Mouse (Mus musculus) erythroblast, adult 5-6 weeks (primary cell): Measurements from ENCODE around the gene Cmc1. TPM values are rescaled to one million over a fixed set of nuclear protein-coding genes. Genes with fewer than 3 reads are reported as not detected.

Experiments used
- ATAC-seq: replicated peaks from 2 replicates; pipeline ENCODE4 v1.8.0; 2016; ENCODE audit warnings: moderate number of reproducible peaks, mild to moderate bottlenecking, moderate TSS enrichment, inconsistent platforms; ENCODE audit not compliant: poor library complexity, low FRiP score, severe bottlenecking
- total RNA-seq, 2 experiments: library from RNA; stranded (forward) in 1 of 2; stranded (reverse) in 1 of 2; fragments of 150-400 nt in 1 of 2; fragments of 200-764, 138-1000 nt in 1 of 2; gene quantifications; 2 replicates each; pipeline versions ENCODE4 v1.2.3 to v1.2.4; 2015 to 2017; ENCODE audit warnings: low replicate concordance in 2 of 2

Gene Cmc1
- 13.2 and 36.3 TPM in 2 replicates for total RNA-seq (2015; ENCODE audit: low replicate concordance)
- total RNA-seq (2017; ENCODE audit: low replicate concordance) = 3.3 and 11.7 TPM in 2 replicates

DNA sequence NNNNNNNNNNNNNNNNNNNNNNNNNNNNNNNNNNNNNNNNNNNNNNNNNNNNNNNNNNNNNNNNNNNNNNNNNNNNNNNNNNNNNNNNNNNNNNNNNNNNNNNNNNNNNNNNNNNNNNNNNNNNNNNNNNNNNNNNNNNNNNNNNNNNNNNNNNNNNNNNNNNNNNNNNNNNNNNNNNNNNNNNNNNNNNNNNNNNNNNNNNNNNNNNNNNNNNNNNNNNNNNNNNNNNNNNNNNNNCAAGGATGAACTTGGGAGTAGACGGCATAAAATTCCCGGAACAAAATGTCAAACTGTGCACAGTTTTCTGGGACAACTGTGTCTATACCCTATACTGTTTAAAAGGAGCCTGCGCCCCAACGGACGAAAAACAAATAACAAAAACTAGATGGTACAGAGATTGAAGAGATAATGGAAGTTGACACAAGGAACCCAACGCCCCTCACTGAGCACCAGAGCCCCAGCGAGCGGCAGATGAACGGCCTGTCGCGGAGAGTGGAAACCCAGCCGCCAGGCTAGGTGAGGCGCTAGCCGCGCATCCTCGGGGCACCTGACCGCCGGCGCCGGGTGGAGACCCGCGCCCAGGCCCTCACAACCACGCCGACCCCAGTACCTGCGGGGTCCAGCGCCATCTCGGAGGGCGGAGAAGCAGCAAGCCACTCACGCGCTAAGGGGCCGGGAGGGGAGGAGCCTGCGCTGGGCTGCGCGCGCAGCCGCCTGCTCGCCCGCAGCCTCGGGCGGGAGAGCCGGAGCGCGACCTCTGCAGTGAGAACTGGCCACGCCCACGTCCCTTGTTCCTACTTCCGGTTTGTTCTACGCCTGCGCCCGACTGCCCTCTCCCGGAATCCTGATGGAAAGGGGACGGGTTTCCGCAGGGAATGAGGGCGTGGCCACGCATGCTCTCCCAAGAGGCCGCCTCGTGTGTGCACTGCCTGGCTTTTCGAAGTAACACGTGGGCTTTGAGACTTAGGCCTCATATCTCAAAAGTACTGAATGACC, at the start of gene Cmc1:
Gene Cmc1, minus strand, starts transcription at position 771 of the 996 bp plus-strand sequence.
- ATAC-seq = peak; percentile 91

DNA sequence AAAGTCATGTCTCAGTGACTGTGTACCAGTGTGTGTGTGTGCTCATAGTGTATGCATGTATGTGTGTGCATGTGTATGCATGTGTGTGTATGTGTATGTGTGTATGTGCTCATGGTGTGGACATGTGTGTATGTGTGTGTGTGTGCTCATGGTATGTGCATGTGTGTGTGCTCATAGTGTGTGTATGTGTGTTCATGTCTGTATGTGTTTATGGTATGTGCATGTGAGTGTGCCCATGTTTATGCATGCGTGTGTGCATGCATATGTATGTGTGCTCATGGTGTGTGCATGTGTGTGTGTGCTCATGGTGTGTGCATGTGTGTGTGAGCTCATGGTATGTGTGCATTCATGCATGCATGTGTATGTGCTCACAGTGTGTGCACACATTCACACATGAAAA, 48.6 kb upstream of the Cmc1 start:
- ATAC-seq = no peak

DNA sequence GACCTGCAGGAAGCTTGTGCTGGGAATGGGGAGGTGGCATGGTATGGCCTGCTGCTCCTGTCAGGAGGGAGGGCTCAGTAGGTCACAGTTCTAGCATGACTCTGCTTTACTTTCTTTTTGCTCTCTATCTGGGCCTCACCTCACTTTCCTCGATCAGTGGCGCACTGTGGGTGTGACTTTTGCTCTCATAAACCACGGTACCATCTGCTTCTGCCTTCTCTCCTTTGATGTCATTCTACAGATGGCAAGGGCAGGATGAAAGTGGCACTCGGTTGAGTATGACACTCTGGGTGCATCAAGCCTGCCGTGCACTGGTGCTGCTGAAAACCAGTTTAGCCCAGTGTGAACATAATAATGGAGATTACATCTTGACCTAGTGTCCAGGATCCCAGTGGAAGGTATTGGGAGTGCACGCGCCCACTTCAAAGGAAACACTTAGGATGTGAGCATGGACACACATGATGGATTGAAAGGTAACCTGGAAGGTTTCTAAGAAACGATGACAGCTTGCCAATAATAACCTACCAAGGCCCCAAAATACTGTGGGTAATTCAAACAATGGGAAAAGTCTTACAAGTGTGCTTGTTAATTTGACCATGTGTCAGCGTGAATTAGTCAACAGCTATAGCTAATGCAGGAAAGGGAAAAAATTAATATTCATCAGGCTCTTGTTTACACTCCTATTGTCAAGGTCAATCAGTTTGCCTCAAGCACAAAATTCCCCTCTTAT, 46.8 kb upstream of the Cmc1 start:
- ATAC-seq = no peak

DNA sequence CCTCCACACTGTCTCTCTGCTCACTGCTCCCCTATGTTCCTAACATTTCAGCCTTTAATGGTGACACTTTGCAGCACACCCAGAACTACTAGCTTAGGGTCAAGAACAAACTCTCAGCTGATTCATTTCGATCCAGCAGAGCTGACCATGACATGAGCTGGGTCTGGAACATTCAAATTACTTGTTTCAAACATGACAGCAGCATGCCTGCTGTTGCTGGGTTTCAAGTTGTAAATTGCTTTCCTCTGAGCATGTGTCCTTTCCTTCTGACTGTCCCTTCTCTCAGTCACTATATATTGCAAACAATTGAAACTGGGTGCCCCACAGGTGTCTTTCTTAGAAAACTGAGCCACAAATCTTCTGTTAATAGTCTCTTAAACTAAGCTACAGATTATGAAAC, 43.3 kb upstream of the Cmc1 start:
- no peak for ATAC-seq

DNA sequence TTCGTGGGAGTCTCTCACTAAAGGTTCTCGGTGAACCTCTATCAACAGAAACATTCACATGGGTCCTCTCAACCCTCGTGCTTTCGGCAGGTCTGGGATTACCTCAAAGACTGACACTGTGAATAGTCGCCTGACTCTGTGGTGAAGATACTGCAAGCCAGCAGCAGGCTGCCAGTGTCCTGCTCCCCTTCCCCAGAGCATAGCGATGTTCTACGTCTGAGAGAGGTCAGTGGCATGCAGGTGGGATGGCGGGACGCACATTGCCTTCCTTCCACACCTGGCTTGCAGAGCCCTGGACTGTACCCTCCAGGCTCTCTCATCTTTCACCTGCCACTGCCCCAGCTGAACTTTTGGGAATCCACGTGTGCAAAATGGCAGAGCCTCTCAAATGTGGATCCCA, 41.3 kb upstream of the Cmc1 start:
- no peak for ATAC-seq

DNA sequence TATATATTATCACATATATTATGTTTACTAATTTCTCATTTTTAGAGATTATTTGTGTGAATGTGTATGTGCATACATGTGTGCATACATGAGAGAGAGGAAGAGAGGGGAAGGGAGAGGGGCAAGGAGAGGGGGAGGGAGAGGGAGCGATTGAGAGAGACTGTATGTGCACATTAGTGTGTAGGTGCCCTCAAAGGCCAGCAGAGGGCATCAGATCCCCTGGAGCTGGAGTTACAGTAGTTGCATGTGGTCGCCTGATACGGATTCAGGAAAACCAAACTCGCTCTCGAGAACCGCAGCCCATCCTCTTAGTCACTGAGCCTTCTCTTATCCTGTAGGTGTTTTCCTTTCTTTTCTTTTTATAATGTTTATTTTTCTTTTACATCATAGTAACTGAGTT, 38.4 kb upstream of the Cmc1 start:
- ATAC-seq = no peak

DNA sequence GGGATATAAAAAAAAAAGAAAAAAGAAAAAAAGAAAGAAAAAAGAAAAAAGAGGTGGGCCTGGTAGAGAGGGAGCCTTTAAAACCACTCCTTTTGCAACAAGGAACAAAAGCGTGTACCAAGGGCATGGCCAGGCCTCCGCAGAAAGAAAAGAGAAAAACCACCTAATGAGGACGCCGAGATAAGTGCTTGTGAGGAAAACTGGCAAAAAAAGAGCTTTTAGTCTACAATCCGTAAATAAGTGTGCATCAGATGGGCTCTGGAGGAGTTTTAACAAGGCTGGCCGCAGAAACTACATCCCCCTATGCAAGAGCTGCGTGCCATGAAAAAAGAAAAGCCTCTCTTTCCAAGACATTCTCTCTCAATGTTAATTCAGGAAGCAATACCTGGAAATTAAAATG, 37.4 kb upstream of the Cmc1 start:
- no peak for ATAC-seq

DNA sequence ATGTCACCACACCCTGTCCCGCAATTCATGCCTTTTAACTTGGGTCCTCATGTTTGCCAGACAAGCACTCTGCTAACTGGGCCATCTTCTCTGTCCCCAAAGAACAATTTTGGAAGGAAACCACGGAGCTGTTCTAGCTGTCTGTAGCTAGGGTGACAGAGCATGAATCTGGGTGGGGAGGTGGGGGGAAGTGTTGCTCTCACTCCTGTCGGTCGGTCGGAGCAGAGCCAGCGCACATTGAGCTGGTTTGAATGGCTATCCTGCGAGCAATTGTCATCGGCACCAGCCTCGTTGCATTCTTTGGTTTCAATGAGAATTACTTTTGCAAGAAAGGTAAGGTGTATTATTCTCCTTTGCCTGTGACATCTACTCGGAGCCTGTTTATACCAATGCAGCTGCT, 36.8 kb upstream of the Cmc1 start:
- no peak for ATAC-seq

DNA sequence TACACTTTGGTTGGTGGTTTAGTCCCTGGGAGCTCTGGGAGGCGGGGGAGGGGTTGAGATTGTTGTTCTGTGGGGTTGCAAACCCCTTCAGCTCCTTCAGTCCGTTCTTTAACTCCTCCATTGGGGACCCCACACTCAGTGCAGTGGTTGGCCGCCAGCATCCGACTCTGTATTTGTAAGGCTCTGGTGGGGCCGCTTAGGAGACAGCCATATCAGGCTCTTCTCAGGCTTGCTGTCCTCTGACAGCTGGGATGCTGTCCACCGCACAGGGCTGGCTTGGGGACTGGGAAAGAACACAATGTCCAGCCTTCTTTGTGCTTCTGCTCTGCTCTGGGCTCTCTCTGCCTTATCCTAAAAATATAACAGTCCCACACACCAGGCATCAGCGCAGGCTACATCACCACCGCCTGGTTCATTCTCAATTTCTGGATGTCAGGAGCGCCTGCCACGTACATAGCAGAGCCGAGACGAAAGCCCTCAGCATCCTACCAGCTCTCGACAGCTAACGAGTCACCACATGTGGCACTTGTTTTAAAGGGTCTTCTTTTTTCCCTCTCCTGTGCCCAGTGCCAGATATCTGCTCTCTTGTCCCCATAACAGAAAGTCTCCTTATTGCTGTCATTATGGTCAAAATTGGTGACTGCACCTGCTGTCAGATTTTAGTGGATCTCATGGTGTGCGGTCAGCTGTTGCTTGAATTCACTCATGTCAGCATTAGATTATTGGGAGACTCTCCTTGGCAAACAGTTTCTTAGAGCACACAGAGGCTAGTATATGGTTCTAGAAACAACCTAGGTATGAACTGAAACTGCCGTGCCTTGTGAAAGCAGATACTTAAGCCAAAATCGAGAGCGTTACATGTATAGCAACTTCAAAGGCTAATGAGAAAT, 29.4 kb upstream of the Cmc1 start:
- no peak for ATAC-seq

DNA sequence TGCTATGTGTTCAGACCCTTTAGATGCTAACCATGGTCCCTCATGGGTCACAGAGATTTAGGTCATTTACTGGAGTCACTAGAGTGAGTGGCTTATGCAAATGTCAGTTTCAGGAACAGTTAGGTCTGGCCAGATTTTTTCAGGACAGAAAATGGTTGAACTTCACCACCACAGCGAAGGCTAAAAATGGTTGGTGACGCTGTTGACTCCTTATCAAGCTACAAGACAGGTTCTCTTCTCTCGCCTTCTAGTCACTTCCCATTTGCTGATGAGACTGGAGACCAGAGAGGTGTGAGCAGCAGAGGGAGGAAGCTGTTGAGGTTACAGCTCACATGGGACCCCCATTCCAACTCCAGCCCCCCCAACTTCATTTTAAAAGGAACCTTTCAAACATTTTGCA, 26.7 kb upstream of the Cmc1 start:
- no peak for ATAC-seq

DNA sequence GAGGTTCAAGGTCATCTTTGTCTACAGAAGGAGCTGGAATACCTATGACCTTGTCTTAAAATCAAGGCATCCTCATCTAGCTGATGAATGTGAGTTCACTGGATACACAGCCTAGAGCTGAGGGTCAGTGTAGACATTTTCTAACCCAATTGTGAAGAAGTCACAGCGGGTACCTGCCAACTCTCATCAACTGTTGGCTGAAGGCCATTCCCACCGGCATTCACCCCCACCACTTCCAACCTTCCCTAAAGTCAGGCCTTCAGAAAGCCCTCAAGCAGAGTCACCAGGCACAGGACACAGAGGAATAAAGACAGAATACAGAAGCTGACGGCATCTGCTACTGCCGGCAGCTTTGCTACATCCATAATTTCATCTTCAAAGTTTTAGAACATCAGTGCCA, 25.4 kb upstream of the Cmc1 start:
- ATAC-seq = no peak

DNA sequence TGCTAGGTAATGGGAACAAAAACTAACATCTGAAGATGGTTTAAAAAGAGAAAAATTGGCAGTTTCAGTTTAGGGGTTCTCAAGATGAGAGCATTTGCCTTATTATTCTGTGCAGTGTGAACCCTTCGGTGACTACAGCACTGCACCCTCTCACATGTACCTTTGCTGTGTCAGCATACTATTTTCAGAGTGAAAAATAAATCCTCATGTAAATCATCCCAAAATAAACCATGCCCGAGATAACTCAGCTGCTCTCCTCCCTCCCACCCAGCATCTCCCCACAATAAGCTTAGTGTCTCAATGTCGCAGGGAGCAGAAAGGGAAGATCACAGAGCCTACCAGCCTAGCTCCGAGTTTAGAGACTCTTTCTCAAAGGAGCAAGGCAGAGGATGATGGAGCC, 23.1 kb upstream of the Cmc1 start:
- no peak for ATAC-seq

DNA sequence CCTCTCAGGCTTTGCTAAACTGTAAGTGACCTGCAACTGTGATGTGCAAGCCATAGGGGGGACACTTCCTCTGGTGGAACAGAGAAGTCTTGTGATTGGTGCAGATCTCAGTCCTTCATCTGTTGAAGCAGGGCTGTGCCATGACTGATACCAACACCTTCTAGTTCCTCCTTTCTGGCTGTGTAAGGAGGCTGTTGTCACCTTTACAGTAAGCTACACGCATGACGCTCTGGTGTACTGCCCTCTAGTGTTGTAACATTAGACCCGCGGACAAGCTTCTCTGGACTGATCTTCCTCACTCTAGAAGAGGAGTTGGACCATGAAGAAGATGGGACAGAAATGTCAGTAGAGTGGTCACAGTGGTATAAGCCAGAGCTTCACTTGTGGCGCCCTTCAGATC, 18.6 kb upstream of the Cmc1 start:
- peak; percentile 39; the same call in 1 of the 2 replicates for ATAC-seq

DNA sequence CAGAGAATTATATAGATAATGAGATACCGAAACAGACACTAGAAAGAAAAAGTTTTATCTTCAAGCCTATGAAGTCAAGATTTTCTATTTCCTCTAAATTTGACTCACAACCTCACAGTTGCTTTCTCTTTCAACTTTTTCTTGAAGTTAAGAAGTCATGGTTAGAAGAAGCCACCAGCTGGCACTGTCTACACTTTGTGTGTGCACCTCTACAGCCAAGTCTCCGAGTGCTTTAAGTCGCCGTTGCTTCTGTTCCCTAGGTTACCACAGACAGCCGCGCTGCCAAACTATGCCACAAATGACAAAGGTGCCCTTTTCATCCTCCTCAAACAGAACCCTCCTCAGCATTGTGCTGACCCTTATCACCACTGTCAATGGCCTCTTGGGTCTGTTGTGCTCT, 17.6 kb upstream of the Cmc1 start:
- ATAC-seq = no peak

DNA sequence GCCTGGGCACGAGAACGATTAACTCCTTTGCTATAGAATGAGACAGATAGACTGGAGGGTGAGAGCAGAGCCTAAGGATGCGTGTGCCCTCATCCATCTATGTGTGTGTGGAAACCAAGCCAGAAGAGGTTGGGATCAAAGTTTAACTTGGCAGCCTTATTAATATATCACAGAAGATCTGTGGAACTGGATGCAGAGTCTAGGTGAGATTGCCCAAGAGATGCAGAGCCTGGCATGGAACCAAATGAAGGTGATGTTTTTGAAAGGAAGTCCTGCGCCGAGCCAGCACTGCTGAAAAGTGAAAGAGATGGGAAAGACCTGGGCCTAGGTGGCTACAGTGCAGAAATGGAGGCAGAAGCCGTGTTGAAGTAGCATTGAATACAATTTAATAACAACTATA, 11.6 kb upstream of the Cmc1 start:
- no peak for ATAC-seq

DNA sequence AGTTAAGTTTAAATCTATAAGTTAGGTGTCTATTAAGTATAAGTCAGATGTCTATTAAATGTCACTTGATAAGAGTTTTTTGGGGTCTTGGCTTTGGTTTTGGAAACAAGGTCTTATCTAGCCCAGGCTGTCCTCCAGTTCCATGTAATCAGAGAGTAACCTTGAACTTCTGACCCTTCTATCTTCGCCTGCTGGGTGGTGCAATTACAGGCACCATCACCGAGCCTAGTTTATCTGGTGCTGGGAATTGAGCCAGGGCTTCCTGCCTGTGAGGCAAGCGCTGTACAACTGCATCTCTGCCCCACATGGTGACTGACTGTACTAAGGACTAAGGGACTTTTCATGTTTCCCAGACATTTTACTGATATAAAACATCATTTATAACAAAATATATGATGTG, 10.0 kb upstream of the Cmc1 start:
- no peak for ATAC-seq

DNA sequence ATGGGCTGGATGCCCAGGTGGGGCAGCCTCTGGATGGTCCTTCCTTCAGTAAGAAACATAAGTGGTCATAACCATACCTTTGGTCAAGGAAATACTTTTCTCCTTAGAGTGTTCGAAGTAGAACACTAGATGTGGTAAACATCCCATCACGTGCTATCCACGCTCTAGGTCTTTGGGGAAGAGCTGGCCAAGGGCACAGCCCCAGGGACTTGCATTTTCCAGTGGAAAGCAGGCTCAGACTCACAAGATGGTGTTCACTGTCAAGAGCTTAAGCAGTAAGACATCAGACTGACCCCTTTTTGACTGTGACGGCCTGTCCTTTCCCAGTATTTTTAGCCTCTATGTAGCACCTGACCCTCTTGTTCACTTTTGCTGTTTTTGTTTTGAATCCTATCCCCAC, 8.2 kb upstream of the Cmc1 start:
- ATAC-seq = no peak

DNA sequence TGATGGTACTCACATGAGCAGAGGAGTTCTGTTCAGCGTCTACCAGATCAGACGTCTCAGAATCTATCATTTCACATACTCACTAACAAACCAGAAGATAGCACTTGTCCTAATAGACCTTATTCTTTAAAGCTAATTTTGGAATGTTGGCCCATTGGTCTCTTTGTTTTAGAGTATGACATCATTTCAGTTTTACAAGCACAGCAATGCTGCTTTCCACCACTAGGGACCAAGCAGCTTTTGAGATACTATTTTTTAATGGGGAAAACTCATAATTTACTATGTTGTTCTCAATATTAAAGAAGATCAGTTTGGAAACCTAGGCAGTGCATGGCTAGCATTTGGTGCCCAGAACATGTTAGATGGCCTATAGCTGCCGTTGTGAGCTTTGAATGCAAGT, 7.3 kb upstream of the Cmc1 start:
- ATAC-seq = no peak

DNA sequence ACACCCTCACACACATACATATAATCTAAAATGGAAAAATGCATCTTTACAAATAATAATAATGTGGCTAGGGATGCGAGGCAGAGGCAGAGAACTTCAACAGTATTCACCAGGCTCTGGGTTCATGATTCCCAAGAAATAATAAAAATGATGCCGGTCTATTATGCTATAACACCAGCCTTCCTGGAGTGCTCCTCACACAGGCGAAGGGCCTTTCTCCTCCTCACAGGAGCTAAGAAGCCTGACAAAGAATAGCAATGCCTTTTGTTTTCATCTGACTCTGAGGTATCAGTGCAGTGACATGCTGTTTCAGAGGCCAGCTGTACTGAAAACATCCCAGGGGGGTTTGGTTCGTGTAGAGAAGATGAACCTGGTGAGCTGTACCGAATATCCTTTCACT, 4.7 kb upstream of the Cmc1 start:
- no peak for ATAC-seq

DNA sequence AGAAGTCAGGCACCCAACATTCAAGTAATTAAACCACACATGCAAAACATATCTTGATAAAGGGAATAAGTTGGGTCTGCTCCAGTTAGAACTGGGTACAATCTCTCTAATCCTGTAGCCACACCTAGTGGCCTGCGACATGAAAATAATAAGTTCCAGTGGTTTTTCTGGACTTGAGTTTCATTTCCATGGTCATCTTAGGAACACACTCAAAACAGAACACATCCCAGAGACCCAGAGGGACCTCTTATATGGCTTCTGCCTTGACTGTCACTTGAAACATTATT, 1.2 kb upstream of the Cmc1 start:
- ATAC-seq = no peak
